Mouse (Mus musculus) left cerebral cortex, adult 18-20 months (tissue): Measurements from ENCODE around the gene Usp39. TPM values are rescaled to one million over a fixed set of nuclear protein-coding genes. Genes with fewer than 3 reads are reported as not detected.

ENCODE experiments used
- DNase-seq, 2 experiments: peaks; one replicate each; pipeline ENCODE4 v3.0.0; 2021 to 2022; ENCODE audit warnings: low spot score in 2 of 2, mixed read lengths in 1 of 2
- total RNA-seq, 2 experiments: library from RNA; stranded (reverse); gene quantifications; 2 replicates each; pipeline ENCODE4 v1.2.3; 2021

The Usp39 gene
- total RNA-seq, 2 experiments from 2014 or later: 32.6 to 33.6 TPM

DNA sequence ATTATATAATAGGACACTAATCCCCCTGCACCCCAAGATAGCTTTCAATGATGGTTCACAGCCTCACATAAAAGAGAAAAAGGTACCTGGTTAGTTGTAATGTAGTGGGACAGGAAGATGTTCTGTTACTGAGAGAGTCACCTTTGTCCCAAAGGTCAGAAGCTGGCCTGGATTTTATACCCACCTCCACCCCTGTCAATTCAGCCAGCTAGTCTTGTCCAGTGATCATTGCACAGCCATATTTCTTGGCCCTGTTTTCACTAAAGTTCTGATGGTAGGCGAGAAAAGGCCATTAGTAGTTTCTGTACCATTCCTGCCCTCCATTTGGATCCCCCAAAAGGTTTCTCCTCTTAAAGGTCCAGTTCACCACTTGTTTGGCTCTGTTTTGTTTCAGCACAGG lies 9.0 kb upstream of the Usp39 start:
- DNase-seq: no peak

DNA sequence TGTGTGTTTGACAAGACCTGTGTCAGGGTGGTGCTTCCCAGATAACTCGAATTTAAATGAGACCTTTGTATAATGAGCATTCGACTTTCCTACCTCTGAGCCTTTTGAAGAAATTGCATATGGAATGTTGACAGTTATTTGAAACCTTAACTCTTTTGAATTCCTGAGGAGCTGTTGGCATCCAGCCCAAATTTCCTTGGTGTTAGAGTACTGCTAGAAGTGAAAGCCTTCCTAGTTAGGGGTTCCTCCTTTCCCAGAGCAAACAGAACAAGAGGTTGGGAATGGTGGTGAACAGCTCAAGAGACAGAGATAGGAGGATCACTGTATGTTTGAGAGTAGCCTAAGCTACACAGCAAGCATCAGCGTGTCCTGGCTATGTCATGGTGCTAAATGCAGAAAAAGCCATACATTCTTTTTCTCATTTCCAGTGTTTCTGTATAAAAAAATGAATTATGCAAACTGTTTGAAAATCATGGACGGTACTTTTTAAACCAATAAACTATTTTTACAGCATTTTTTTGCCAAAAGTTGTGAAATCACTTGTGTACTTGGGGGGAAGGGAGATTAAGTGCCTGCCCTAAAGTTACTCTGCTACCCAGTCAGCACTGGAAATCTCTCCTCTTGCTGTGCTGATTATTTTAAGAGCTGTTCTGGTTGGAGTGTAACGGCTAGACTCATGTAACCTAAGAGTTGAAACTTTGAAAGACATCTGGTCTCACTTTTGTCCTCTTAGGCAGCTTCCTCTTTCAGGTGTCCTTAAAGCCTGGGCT lies 7.8 kb upstream of the Usp39 start:
- no peak for DNase-seq

DNA sequence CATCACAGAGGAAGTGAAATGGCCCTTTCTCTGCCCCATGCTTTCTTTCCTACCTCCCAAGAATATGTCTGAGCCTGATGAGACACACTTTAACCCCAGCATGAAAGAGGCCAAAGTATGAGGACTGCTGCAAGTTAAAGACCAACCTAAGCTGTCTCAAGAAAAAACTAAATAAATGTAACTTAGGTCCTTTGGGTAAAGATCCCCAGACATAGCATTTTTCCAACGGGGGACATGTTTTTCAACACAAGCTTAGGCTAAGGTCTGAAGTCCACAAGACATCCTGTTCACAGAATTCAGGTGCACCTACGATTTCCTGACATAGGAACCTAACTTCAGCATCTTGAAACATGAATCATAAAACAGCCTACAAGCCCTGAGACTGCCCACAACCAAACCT lies 5.2 kb upstream of the Usp39 start:
- DNase-seq: no peak

DNA sequence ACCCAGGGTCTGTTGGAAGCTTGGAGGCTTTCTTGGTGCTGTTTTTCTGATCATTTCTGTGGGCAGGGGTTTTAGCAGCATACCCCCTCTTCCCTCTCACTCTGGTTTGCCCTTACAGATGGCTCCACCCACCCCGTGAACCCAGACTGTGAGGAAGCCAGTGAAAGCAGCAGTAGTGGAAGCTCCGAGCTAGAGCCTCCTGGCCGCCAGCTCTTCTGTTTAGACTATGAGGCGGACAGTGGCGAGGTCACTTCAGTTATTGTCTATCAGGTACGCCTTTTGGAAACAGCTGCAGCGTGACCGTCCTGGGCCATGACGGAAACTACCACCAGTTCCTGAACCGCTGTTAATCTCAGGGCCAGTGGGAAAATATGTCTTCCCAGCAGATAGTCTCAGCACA lies 3.4 kb upstream of the Usp39 start:
- no peak for DNase-seq

DNA sequence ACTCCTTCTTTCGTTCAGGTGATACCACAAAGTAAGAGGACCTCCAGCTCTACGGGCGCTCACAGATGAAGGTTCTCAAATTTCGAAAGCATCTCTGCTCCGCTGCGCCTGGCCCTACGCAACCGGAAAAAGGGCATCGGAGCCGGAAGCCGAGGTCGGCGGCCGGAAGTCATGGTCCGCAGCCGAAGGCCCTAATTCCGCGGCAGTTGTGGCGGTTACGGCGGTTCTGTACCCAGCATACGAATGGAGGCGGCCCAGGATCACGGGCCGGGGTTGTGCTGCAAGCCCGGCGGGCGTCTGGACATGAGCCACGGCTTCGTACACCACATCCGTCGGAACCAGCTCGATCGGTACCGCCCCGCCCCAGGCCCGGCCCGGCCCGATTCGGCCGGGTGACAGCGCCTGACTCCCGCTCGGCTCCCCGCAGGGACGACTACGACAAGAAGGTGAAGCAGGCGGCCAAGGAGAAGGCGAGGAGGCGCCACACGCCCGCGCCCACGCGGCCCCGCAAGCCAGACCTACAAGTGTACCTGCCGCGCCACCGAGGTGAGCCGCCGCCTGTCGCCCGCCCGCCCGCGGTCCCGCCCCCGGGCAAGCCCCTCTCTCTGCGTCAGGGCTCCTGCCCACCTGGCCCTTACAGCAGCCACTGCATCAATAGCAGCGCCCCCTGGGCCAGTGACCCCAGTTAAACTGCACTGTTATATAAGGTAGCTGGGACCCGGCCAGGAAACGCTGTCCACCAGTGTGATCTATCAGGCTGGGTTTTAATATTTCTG lies 2.4 kb upstream of the Usp39 start, which contains the start of gene 0610030E20Rik:
0610030E20Rik (plus strand) TSS at position 152 of the 776 bp plus-strand sequence.
- DNase-seq: peak; percentile 73 to 80

DNA sequence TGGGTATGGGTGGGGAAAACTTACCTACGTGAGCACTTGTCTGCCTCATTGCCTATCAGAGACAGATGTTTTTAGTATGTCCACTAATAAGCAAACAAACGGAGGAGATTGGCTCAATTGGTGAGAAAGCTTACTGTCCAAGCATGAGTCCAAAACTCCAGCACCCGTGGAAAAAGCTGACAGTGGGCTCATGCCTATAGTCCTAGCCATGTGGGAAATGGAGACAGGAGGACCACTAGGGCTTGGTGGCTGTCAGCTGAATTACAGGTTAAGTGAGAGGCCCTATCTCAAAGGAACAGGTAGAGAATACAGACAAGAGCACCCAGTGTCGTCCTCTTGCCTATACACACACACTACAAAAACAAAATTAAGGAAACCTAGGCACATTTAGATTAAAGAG lies 1.3 kb upstream of the Usp39 start:
- DNase-seq: no peak

DNA sequence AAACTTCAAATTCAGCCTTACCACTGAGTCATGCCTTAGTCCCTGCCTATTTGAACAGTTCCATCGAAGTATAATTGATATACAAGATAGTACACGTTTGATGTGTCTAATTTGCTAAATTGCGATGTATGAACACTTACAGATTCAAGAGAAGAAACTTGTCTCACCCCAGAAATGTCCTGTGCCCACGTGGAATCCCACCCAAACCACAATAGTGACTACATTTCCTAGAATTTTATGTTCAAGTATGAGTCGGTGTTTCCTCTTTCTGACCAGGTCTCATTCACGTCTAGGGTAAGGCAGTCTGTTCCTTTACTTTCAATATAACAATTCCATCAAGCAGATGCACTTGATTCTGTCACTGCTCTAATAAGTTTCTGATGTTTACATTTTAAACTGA lies 649 bp upstream of the Usp39 start:
- no peak for DNase-seq

DNA sequence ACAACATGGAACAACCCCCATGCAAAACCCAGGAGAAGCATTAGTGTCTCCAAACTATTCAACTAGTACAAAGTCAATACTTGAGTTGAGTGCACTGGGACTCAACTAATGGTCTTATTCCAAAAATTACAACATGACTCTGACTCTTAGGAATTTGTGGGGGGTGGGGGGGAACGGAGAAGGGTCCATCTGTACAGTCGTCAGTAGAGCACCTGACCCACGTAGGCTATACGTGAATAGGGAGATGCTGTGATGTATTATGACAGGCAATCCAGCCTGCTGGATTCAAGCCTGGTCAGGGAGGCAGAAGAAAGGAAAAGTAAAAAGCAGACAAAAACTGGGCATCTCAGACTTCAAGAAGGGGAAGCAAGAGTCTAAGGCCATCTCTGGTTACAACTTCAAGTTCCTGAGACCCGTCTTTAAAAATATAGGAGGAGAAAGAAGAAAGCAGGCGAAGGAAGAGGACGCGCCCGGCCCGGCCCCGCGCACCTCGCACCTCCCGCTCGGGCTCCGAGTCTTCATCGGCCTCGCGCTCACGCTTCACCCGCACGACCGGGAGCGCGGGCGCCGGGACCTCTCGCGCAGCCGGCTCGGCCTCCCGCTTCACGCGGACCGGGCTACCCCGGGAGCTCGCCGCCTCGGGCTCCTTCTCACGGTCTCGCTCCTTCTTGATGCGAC lies 449 bp downstream of the Usp39 start:
- DNase-seq: no peak

DNA sequence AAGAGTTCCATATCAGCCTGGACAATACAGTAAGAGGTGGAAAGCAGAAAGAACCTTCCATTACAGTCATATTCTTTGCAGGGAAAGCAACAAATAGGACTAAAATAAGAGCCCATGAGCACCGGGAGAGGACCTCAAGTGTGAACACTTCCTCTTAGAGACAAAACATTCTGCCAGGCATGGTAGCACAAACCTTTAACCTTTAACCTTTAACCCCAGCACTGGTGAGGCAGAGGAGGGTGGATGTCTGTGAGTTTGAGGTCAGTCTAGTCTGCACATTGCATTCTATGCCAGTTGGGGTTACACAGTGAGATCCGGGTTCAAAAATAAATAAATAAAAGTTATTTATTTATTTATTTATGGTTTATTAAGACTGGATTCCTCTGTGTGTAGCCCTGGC lies 4.5 kb downstream of the Usp39 start:
- no peak for DNase-seq

DNA sequence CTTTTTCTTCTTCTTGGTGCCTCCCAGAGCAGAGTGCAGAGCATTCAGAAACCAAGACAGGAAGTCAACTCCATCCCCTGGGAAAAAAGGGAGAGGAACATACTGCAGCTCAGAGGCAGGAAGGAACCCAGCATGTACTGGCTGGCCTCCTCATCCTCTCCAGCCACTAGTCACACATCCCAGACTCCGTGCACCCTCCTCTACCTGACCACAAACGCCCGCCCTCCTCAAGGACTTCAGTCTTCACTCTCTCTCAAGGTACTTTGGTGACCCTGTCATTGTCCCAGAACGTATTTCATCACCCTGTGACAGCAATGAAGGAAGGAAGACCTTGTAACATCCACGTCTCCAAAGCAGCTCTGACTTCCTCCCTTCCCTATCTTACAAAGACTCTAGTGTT lies 11.9 kb downstream of the Usp39 start:
- DNase-seq: no peak

DNA sequence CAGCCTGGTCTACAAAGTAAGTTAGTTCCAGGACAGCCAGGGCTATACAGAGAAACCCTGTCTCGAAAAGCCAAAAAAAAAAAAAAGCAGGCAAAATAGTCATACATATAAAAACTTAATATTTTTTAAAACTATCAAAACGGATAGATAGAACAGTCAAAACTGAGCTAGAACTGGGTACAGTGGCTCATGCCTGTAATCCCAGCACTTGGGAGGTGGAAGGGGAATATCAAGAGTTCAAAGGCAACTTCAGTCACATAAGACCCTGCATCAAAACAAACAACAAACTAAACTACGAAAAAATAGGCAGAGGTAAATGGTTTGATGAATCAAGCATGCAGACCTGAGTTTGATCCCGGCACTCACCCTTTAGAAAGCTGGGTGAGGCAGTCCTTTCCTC lies 14.9 kb downstream of the Usp39 start:
- DNase-seq: no peak

DNA sequence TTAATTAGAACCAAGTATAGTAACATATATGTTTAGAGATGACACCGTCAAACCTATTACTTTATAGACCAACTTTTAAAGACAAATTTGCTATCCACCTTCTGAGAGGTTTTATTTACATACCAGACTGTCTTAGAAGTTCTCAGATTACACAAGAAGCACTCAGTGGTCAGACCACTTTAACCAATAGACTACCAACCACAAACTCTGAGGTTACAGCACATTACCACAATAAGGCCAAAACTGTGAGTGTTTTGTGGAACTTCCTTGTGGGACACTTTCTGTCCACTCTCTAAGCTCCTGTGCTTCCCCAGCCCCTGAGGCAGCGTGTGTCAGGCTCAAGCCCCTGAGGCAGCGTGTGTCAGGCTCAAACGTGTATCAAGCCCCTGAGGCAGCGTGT lies 16.0 kb downstream of the Usp39 start:
- DNase-seq: no peak

DNA sequence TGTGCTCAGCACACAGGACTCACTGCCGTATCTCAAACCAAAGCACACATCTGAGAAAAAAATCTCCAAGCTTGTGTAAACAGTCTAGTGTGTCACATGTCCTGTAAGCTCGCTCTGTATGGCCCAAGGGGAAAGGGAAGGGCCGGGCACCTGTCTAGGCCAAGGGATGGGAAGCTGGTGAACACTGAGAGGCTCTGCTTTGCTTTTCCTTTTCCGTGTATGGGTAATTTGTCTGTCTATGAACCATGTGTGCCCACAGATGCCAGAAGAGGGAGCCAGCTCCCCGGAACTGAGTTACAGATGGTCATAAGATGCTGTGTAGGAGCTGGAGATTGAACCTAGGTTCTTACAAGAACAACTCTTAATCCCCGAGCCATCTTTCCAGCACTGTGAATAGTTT lies 18.7 kb downstream of the Usp39 start:
- DNase-seq: peak; percentile 40 to 46

DNA sequence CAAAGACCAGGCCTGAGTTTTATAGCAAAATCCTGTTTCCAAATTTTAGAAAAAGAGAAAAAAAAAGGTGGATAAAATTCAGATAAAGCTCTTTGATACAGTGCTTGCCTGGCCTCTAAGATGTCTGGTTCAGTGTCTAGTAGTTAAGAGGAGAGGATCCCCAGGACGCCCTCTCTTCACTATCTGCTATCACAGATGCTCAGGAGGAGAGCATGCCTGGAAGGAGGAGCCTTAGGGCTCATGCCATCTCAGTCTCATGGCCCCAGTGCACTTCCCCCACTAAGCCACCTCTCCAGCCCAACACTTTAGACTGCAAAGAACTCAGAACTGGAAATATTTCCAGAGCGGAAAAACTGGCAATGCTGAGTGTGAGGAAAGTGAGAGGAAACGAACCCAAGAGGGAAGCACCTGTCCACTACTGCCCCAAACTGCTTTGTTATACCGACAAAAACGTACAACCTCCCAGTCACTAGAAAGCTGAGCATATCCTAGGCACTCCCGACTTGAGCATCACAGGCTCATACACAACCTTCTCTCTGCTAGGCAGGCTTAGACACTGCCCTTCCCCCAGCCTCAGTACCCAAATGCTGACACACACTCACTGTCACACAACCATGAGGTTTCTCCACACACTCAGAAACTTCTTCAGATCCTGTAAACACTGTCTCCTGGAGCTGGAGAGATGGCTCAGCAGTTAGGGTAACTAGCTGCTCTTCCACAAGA lies 21.0 kb downstream of the Usp39 start:
- no peak for DNase-seq

DNA sequence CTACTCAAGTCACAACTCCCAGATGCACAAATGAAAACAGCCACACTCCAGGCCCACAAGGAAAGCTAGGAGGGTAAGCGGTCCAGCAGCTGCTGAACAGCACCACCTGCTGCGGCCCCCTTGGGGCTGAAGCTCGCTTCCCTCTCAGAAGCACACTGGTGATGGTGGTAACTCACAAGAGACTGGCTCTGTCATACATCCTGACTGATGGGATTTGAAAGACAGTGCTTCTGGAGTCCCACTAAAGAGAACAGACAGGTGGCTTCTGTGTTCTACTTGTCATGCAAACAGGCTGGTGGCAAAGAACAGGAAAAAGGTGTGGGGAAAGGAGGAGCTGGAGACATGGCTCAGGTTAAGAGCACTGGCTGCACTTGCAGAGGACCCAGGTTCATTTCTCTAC lies 22.0 kb downstream of the Usp39 start:
- DNase-seq: no peak

DNA sequence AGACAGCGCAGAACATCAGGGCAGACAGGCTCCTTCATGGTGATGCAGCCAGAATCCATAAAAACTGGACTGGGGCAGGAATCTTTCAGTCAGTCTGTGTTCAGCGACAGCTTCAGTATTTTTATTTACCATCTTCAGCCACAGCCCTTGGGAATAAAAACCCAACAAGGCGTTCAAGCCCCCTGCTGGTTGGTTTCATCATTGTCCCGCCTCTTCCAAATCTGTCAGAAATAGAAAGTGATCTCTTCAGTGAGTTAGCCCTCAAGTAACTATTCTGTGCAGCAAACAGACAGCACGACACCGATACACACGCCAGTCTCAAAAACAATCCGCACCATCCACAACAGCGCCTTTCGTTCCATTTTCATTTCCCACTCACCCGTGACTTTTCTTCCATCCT lies 26.0 kb downstream of the Usp39 start:
- DNase-seq: peak; percentile 43 to 51

DNA sequence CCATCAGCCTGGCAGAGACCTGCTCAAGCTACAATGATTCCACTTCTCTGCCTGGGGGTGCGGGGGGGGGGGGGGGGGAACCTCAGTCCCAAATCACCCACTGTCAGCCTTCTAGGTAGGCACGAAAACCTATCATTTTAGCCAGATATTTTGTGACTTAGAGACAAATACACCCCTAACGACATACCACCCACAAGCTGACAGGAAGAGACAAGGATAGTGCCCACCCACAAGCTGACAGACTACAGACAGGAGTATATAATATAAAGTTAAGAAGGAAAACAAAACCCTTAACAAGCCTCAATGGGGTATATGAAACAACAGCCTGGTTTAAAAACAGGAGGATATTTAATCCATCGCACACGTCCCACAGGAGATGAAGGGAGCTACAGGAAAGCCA lies 26.5 kb downstream of the Usp39 start:
- DNase-seq: no peak

DNA sequence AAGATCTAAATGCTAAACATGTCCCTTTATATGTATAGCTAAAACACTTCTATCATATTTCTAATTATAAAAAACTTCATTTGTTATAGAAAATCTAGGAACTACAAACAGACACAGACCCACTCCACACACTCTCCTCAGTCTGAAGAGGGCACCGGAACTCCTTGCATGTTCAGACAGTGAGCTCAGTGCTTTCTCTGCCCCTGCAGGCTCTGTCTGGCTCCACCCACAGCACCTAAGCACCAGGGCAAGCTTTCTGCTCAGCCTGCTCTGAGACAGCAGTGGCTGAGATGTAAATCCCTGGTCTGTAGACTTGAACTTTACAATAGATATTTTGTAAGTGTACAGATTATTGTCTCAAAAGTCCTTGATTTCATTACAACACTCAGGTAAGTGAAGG lies 28.9 kb downstream of the Usp39 start:
- no peak for DNase-seq

DNA sequence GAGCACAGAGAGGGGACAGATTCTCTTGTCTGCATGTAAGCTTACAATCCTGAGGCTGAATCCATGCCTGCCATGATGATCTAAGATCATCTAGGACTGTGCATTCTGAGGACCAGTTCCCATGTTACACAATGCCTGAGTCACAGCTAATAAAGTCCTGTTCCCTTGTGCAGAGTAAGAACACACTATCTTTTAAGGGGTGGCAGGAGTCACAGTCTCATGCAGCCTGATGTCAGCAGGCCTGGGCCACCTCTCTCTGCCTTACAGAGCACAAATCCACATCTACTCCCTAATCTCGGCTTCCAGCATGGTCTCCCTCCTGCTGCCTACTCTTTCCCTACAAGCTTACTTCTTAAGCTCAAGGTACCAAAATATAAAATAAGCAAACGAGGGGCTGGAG lies 29.6 kb downstream of the Usp39 start:
- DNase-seq: no peak

DNA sequence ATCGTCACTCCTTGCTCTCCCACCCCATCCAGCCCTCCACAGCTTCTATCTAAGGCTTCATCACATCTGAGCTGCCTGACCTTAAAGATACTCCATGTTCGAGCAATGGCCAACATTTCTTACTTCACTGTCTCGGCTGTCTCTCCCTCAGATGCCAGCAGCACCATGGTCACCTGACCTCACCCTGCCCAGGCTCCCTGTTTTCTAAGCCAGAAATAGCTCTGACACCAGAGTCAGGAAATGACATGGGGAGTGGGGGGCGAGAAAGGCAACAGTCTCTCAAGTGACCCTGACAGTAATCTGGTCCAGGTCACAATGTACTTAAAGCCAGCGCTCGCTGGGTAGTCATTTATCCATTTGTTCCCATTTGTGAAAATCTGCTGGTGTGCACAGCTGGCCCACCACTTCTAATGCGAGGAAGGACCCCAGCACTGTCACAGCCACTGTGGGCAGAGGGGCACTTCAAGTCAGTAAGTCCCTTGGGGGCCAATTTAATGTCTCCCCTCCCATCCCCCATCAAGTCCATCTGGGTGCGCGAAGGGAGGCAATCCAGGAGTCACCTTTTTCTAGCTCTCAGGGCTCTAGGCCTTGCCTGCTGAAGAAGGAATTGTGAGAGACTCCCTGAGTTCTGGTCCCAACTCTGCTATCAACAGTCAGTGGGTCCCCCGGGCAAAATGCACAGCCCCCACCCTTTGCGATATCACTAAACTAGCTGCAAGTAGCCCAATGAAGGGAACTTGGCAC lies 31.7 kb downstream of the Usp39 start:
- DNase-seq: no peak

DNA sequence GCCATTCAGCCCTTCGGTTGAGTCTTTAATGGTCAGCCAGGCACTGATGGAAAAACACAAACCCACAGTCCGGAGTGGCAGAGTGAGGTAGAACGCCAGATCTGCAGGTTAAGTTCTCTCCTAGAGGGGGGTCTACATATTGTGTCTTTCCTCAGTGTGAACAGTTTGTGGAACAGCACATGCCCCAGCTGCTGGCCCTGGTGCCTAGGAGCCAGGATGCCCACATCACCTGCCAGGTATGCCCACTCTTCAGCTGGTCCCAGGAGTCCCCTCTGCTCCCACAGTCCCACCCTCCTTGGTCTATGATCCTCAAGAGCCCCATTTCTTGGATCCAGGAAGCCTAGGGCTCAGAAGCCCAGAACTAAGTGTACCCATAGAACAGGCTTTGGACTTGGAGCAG lies 32.8 kb downstream of the Usp39 start:
- no peak for DNase-seq
